Mouse (Mus musculus) forebrain, embryonic 16.5 days (tissue): ENCODE data around the gene Kmo. TPM values are rescaled to one million over a fixed set of nuclear protein-coding genes. Genes with fewer than 3 reads are reported as not detected.

Experiments
- ATAC-seq: fragments of 200-750 bp; cut with Nextera tagmentation; 2 replicates; pipeline ENCODE4 v1.8.0; 2017; ENCODE audit warnings: mild to moderate bottlenecking, moderate library complexity
- H3K27ac ChIP-seq: fragments of 300-500 bp; sonication (generic); 2 replicates; pipeline ENCODE4 v1.5.1; 2014; ENCODE audit warnings: low read length, control low read depth
- H3K27me3 ChIP-seq: fragments of 300-500 bp; sonication (generic); replicated peaks from 2 replicates; pipeline ENCODE4 v1.6.1; 2014; ENCODE audit warnings: low read length; ENCODE audit not compliant: control insufficient read depth, insufficient read depth
- H3K36me3 ChIP-seq: fragments of 300-500 bp; sonication (generic); 2 replicates; pipeline ENCODE4 v1.6.1; 2014; ENCODE audit not compliant: control insufficient read depth, insufficient read depth
- H3K4me1 ChIP-seq: fragments of 300-500 bp; sonication (generic); replicated peaks from 2 replicates; pipeline ENCODE4 v1.6.1; 2014; ENCODE audit warnings: low read length; ENCODE audit not compliant: control insufficient read depth, insufficient read depth
- H3K4me2 ChIP-seq: fragments of 300-500 bp; sonication (generic); 2 replicates; pipeline ENCODE4 v1.6.1; 2014; ENCODE audit warnings: mild to moderate bottlenecking, low read length, control low read depth
- H3K4me3 ChIP-seq: fragments of 300-500 bp; sonication (generic); replicated peaks from 2 replicates; pipeline ENCODE4 v1.5.1; 2014; ENCODE audit warnings: mild to moderate bottlenecking, low read length, control low read depth
- H3K9ac ChIP-seq: fragments of 300-500 bp; sonication (generic); replicated peaks from 2 replicates; pipeline ENCODE4 v1.6.1; 2014; ENCODE audit warnings: low read depth, low read length, control low read depth
- H3K9me3 ChIP-seq: fragments of 300-500 bp; sonication (generic); 2 replicates; pipeline ENCODE4 v1.6.1; 2016; ENCODE audit warnings: low read length; ENCODE audit not compliant: control insufficient read depth
- WGBS: fragments of 180-500 bp; shearing (Covaris S2); extraction: QIAGEN DNeasy Blood & Tissue Kit; methylation state at CpG from one replicate; pipeline ENCODE4 v1.1.7; 2014; 5-methylcytosine and 5-hydroxymethylcytosine counted together
- polyA plus RNA-seq: library from polyadenylated mRNA; unstranded; fragments of >200 nt; fragmentation: Nextera tagmentation; extraction: Ambion mirVana; gene quantifications from 2 replicates; pipeline ENCODE4 v1.2.1, GENCODE M21; 2015

The Kmo gene
- polyA plus RNA-seq, 1 experiment from 2014 or later: not detected

- Histone ChIP-seq H3K4me1 (no peaks in the 10 kb centered on the region), H3K9me3 (no peaks in the 10 kb centered on the region), H3K27me3 (no peaks in the 10 kb centered on the region), H3K9ac (no peak overlapping the region), H3K27ac (no peak overlapping the region), H3K36me3 (no peaks in the 10 kb centered on the region), H3K4me2 (no peak overlapping the region), H3K4me3 (no peak overlapping the region)
- 75% methylated on average over 4 of the region's 4 CpGs for WGBS
- ATAC-seq: no peak
Observed at GRCm38 (mm10) chr1:175701145-175701544, 81.0 kb downstream of the Kmo start.

GRCm38 (mm10) chr1:175707599-175707998 is 87.4 kb downstream of the Kmo start:
- no peaks in the 10 kb centered on the region for H3K36me3 ChIP-seq
- no peaks in the 10 kb centered on the region for H3K4me1 ChIP-seq
- no peaks in the 10 kb centered on the region for H3K27me3 ChIP-seq
- no peak for ATAC-seq
- H3K9ac ChIP-seq: no peak overlapping the region
- WGBS: 77% methylated on average over 5 of the region's 5 CpGs
- H3K4me3 ChIP-seq: no peak overlapping the region
- no peaks in the 10 kb centered on the region for H3K9me3 ChIP-seq
- H3K4me2 ChIP-seq: no peak overlapping the region
- H3K27ac ChIP-seq: no peak overlapping the region

- H3K27ac ChIP-seq: no peak overlapping the region
- H3K4me3 ChIP-seq: no peak overlapping the region
- no peaks in the 10 kb centered on the region for H3K27me3 ChIP-seq
- no peaks in the 10 kb centered on the region for H3K4me1 ChIP-seq
- no peak overlapping the region for H3K9ac ChIP-seq
- H3K9me3 ChIP-seq: no peaks in the 10 kb centered on the region
- no peaks in the 10 kb centered on the region for H3K36me3 ChIP-seq
- ATAC-seq: no peak
- H3K4me2 ChIP-seq: no peak overlapping the region
Observed at GRCm38 (mm10) chr1:175708013-175708412, 87.8 kb downstream of the Kmo start.

Other genes with a start within 250 kb of the Kmo start
- 21.7 and 24.8 TPM in 2 replicates for gene Rgs7, start 127.9 kb upstream of the Kmo start, polyA plus RNA-seq
- 72.5 and 75.9 TPM in 2 replicates for gene Fh1, start 5.3 kb downstream of the Kmo start, polyA plus RNA-seq
- 3.0 and 4.8 TPM in 2 replicates for gene Opn3, start 72.4 kb downstream of the Kmo start, polyA plus RNA-seq
- gene Chml, start 72.5 kb downstream of the Kmo start, polyA plus RNA-seq: 2.1 and 2.3 TPM in 2 replicates
- not detected in 2 replicates for gene Wdr64, start 78.2 kb downstream of the Kmo start, polyA plus RNA-seq